Mouse (Mus musculus) lung, postnatal 25 days (tissue): ENCODE results near the gene Dok1.
A peak's percentile ranks its signal among the peaks of the same experiment; 100 is the strongest.

ENCODE experiments used
- DNase-seq: peaks from one replicate; pipeline ENCODE4 v3.0.0; 2022; ENCODE audit warnings: low spot score

The Dok1 gene

DNA sequence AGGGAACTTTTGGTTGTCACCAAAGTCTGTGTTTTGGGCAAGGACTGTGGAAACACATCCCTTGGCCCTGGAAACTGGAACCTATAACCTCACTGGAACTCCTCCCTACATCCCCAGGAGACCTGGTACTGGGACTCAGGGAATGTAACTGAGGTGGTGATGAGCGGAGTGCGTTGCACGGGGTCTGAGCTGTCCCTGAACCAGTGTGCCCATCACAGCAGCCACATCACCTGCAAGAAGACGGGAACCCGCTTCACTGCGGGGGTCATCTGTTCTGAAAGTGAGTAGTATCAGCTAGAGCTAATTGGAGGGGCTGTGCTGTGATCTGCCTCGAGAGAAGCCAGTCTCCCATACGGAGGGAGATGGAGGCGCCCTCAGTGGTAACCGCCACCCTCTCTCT lies 16.1 kb upstream of the Dok1 start:
- DNase-seq: no peak

- DNase-seq: no peak
Observed at GRCm38 (mm10) chr6:83044742-83045141, 11.5 kb upstream of the Dok1 start.

DNA sequence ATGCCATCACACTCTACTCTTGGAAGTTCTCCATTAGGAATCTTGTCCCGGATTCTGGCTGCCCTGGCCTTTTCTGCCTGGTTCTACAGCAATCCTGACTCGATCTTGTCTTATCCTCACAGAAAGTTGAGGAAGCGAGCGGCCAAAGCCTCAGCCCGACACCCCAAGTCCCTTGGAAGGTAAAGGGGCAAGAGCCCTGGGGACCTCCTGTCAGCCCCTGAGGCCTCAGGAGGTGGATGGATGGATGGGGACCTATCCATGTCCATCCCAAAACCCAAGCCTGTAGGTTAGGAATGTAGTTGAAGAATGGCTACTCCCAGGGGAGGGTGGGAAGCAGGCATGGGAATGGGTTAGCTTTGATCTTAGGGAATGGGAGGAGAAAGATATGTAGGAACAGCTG lies 10.7 kb upstream of the Dok1 start:
- DNase-seq: no peak

DNA sequence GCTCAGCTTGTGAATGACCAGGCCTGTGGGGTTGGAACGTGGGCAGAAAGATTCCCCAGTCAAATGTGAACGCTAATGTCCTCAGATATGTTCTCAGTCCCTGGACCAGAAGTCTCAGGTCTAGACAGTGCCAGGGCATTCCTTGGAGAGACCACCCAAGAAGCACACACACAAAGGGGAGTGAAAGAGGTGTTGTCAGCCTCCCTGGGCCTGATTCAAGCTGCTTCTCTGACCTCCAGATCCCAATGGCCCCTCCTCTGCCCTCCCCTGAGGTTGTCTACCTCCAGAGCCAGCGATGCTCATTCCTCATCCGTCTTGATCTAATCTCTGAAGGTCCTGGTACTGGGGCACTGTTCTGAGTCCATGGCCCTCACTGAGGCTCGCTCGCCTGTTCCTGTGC lies 10.3 kb upstream of the Dok1 start:
- DNase-seq: no peak

DNA sequence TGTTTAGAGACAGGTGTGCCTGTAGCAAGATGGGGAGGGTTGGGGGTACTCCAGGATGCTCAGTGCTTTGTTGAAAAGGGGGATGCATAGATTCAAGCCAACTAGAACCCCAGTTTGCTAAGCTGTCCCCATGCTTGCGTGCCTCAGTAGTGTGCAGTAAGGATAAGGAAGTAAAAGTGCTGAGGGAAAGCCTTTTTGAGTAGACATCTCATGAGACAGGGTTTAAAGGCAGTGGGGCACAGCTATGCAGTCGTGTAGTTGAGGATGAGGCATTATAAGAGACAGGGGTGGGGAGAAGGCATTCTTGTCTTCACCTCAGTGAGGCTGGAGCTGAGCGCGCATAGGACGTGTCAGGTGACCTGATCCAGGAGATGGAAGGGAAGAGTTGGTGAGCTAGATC lies 7.3 kb upstream of the Dok1 start:
- DNase-seq: no peak

- peak; percentile 95 for DNase-seq
Observed at GRCm38 (mm10) chr6:83038496-83039012, 5.3 kb upstream of the Dok1 start.

DNA sequence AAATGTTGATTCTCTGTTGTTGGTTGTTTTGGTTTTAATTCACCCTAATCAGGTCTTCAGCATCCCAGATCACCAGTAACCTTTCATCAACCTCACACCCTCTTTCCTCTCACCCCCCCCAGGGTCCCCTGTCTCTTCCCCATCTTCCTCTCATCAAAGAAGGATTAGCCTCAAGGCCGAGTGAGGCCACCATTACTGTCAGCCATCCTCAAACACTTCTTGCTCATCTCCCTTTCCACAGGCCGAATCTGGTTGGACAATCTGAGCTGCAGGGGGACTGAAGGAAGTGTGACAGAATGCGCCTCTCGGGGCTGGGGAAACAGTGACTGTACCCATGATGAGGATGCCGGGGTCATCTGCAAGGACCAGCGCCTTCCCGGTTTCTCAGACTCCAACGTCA lies 3.9 kb upstream of the Dok1 start:
- no peak for DNase-seq

DNA sequence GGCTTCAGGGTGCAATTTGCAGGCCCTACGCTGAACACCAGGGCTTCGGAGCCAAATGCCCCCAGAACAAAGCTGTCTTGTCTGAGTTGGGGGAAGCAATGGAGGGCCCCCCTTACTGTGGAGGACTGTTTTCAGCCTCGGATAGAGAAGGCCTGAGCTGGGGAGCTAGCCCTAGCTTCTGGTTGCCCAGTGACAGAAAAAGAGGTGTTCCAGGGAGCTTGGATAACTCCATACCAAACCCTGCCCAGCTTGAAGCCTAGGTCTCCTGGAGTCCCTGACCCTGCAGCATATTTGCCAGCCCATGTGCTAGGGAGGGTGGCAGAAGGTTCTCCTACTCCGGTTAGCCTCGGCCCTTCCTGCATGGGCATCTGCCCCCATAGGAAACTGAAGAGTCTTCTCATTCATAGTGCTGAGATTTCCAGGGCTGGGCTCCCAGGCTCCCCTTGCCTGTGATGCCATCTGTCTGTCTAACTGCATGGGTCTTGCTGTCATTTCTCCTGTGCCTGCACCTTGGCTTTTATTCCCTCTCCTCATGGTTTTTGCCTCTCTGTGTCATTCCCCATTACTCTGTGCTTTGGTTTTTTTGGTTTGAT lies 1.3 kb upstream of the Dok1 start:
- DNase-seq: no peak

GRCm38 (mm10) chr6:83032769-83033191 lies 491 bp downstream of the Dok1 start:
- DNase-seq: peak; percentile 38

DNA sequence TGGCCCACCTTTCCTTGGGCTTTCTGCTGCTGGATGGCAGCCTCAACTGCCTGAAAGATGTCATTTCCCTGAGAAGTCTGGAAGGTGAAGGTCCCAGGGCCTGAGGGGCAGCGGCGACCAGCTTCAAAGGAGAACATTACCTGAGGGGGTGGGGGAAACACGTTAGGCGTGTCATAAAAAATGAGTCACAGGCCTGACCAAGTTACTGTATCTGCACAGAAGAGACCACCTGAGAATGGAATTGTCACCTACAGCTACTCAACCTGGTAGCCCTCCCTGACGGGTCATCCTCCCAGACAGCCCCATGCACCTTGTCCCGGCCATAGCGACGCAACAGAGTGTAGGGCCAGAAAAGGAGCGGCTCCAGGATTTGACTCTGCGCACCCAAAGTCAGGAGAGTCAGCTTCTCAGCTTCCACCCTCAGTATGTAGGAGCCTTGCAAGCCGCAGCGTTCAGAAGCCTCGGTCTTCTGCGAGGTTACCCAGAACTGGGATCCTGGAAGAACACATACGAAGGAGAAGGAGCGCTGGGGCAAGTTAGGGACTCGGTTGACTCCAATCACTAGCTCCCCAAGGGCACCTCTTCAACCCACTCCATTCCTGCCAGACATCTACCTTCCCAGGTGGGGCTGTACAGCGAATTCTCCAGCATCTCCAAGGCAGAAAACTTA lies 1.2 kb downstream of the Dok1 start:
- no peak for DNase-seq

DNA sequence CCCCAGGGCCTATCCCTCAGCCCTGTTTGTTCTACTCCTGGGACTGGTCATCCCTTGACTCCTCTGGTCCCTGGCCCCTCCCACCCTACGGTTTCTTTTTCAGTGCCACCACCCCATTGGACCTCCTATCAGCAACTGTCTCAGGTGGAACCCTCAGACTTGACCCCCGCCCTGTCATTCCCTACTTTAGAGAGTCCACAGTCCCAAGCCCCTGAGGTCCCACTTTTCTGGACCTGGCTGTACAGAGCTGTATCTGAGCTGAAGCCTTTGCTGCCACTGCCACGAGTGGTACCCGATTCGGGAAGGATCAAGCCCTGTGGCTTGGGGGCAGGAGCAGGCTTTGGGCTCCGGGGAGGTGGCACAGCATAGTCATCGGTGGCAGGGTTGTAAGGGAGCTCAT lies 2.2 kb downstream of the Dok1 start:
- DNase-seq: no peak

GRCm38 (mm10) chr6:83029777-83030176 lies 3.5 kb downstream of the Dok1 start:
- no peak for DNase-seq

- no peak for DNase-seq
Observed at GRCm38 (mm10) chr6:83027706-83028105, 5.6 kb downstream of the Dok1 start.

DNA sequence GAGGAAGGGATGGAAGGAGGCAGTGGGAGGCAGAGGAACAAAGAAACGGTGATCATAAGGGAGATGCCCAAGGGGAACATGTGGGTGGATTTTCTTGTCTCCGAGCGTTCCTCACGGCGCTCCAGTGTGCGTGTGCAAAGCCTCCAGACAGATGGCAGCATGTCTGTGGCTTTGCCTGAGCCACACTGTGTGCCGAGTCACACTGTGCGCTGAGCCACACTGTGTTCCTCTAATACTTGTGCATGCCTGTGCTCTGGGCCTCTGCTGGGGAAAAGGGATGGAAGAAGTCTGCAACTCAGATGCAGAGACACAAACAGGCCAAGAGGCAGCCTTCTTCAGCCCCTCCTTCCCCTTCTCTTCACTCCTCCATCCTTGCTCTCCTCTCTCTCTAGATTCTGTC lies 6.0 kb downstream of the Dok1 start:
- no peak for DNase-seq

- DNase-seq: no peak
Observed at GRCm38 (mm10) chr6:83025221-83025620, 8.1 kb downstream of the Dok1 start.

DNA sequence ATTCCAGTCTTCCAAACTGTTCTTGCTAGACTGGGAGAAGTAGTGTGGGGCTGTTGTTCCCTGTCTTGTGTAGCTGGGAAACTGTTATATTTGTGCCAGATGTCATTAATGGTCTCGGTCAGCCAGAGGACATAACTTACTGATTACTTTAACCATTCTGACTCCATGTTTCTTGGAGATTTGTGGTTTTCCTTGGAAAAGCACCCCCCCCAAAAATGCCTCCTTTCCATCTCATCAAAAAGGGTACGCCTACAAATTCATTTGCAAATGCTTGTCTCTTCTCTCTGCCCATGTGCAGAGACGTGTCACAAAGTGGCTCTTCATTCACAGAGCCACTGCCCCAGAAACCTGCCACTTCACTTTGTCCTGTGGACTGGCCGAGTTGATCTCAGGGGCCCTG lies 8.8 kb downstream of the Dok1 start:
- no peak for DNase-seq

- DNase-seq: no peak
Observed at GRCm38 (mm10) chr6:83023786-83024185, 9.5 kb downstream of the Dok1 start.

DNA sequence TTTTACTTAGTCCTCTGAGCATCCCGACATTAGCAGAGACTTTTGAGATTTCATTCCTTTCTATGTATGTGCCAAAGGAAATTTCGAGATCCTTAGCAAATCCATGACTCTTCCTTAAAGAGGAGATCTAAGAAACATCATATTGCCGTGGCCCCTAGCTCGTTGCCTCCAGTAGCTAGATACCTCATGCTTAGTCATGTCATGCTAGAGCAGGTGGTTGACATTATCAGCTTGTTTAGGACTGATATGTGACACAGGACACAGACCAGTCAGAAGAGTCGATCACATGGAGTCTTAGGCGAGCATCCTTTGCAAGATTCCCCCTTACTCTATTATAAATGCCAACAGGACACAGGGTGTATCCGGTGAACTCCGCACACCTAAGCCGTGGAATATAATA lies 10.3 kb downstream of the Dok1 start:
- no peak for DNase-seq

DNA sequence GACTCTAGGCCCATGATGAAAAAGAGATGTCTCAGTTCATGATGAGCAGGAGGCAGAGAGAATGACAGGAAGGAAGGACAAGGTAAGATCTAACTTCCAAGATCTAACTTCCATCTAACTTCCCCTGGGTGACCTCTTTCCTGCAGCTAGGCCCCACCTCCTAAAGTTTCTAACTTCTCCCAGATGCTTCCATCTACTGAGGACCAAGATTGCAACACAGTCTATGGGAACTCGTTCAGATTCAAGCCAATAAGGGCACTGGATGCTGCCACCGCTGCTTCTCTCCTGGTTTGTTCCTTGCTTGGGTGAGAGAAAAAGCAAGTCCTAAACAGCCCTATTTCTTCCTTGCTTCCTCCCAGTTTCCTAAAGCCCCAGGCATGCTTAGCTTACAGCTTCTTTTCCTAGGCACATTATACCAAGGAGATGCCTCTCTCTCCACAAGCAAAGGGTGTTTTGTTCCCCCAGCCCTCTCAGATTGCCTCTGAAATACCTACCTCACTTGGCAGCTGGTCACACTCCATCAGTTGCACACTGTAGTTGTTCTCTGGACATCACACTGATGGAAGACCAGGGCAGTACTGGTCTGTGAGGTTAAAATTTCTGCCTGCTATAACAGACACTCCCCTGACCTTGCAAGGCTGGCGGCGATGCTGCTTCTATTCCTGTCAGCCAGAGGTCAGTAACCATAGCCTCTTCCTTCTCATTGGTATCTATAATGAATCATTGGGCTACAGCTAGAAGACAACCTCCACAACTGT lies 12.3 kb downstream of the Dok1 start:
- no peak for DNase-seq

DNA sequence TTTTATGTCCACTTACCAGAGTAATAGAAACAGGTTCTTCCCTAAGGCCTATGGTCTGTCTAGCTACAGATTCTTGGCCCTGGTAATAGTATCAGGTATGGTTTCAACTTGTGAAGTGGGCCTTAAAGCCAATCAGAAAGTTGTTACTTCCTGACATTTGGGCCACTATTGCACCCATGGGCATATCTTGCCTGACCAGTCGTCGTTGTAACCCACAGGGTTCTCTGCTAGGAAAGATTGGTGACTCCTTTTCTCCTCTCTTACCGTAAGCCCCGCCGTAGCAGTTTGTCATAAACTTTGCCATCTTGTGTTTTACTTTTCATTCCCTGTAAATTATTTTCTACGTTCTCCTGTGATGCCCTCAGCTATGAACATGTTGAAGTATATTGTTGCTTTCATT lies 13.2 kb downstream of the Dok1 start:
- DNase-seq: no peak

GRCm38 (mm10) chr6:83019044-83019443 lies 14.2 kb downstream of the Dok1 start:
- no peak for DNase-seq

GRCm38 (mm10) chr6:83017190-83017589 lies 16.1 kb downstream of the Dok1 start:
- DNase-seq: peak; percentile 37

GRCm38 (mm10) chr6:83015749-83016148 lies 17.5 kb downstream of the Dok1 start:
- no peak for DNase-seq
